Mouse (Mus musculus) ES-E14 (cell line): Measurements from ENCODE around the gene Rgma.

Source experiments
- CHD2 ChIP-seq: IDR thresholded peaks from 2 replicates; pipeline ENCODE4 v1.6.1; 2014; ENCODE audit warnings: mild to moderate bottlenecking, low read depth, low read length, inconsistent platforms
- HCFC1 ChIP-seq: IDR thresholded peaks from 2 replicates; pipeline ENCODE4 v1.6.1; 2012; ENCODE audit warnings: low read length, inconsistent platforms, borderline replicate concordance; ENCODE audit not compliant: insufficient read depth
- ZC3H11A ChIP-seq: IDR thresholded peaks from 2 replicates; pipeline ENCODE4 v1.6.1; 2012; ENCODE audit warnings: low read depth, mild to moderate bottlenecking, inconsistent platforms, low read length, borderline replicate concordance
- ZNF384 ChIP-seq: IDR thresholded peaks from 2 replicates; pipeline ENCODE4 v1.6.1; 2012; ENCODE audit warnings: low read depth, low read length, inconsistent platforms

DNA sequence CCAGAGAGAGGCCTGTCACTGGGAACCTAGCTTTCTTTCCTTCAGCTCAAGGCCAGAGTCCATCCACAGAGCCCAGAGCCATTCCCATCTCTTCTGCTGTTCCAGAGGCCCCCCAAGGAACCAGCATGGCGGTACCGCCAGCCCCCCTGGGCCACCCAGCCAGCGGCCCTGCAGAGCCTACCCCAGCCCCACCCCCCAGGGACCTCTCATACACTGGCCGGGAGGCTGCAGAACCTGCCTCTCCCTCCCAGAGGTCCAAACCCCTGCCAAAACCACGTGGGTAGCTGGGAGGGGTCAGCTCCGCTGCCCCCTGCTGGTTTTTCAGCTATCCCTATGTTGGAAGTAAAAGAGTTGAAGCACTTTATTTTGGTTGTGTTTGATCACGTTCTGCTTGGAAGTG is 44.1 kb downstream of the Rgma start:
- TF ChIP-seq HCFC1 (no peak), ZC3H11A (no peak), ZNF384 (no peak), CHD2 (no peak)
